Mouse (Mus musculus): ENCODE results near the gene Pcsk7. TPM values are rescaled to one million over a fixed set of nuclear protein-coding genes. Genes with fewer than 3 reads are reported as not detected.

Pcsk7 gene
- polyA plus RNA-seq, 1 experiment from 2014 or later, result 19.7 TPM

DNA sequence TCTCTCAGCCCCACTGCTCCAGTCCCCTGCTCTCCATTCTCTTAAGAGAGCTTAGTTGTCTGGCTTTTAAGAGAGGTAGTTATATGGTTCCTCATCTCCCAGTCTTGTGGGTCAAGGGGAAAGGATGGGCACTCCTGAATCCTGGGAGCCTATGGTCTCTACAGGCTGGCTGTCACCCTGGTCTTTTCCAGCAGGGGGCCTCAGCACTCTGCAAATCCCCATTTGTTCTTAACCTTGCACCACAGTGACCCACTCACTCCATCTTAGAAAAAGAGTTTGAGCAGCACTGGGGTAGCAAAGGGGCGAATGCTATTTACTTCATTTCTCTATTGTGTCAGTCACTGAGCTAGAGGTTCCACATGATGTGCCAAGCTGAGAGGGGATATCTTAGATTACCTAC is 5.4 kb downstream of the Pcsk7 start:
- no peak overlapping the region for H3K4me3 ChIP-seq
- H3K9ac ChIP-seq, result no peak overlapping the region
- 53% methylated on average over 1 of the region's 1 CpGs for WGBS
- no peak overlapping the region for H3K27ac ChIP-seq (ENCODE audit: poor library complexity, severe bottlenecking)
- H3K4me1 ChIP-seq (replicated peaks), result peaks cover 10% of the 10 kb centered on the region
- H3K9me3 ChIP-seq (replicated peaks), result no peaks in the 10 kb centered on the region
- H3K27me3 ChIP-seq (replicated peaks), result no peaks in the 10 kb centered on the region
- no peak for ATAC-seq (ENCODE audit: insufficient number of reproducible peaks, low FRiP score)
- H3K4me2 ChIP-seq, result no peak overlapping the region
- H3K36me3 ChIP-seq, result peaks cover 79% of the 10 kb centered on the region

DNA sequence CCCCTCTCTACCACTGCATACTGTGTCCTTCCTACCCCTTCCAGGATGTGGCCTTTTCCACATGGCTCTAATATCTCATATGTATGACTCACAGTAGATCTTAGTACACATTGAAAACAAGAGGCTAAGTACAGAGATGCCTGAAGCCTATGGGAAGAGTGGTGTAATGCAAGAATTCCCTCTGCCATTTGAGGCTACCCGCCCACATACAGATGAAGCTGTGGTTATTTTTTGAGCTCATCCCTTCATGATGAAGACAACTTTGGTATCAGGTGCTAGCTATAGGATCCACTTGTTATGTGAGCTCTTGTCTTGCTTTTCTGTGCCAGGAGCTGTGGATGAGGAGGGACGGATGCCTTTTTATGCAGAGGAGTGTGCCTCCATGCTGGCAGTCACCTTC is 9.4 kb downstream of the Pcsk7 start:
- Histone ChIP-seq H3K9me3 (replicated peaks) (no peaks in the 10 kb centered on the region), H3K27ac (ENCODE audit: poor library complexity, severe bottlenecking) (no peak overlapping the region), H3K36me3 (peaks cover 97% of the 10 kb centered on the region), H3K4me3 (no peak overlapping the region), H3K4me1 (replicated peaks) (no peaks in the 10 kb centered on the region), H3K27me3 (replicated peaks) (no peaks in the 10 kb centered on the region), H3K9ac (no peak overlapping the region), H3K4me2 (no peak overlapping the region)
- 85% methylated on average over 2 of the region's 2 CpGs for WGBS
- no peak for ATAC-seq (ENCODE audit: insufficient number of reproducible peaks, low FRiP score)

DNA sequence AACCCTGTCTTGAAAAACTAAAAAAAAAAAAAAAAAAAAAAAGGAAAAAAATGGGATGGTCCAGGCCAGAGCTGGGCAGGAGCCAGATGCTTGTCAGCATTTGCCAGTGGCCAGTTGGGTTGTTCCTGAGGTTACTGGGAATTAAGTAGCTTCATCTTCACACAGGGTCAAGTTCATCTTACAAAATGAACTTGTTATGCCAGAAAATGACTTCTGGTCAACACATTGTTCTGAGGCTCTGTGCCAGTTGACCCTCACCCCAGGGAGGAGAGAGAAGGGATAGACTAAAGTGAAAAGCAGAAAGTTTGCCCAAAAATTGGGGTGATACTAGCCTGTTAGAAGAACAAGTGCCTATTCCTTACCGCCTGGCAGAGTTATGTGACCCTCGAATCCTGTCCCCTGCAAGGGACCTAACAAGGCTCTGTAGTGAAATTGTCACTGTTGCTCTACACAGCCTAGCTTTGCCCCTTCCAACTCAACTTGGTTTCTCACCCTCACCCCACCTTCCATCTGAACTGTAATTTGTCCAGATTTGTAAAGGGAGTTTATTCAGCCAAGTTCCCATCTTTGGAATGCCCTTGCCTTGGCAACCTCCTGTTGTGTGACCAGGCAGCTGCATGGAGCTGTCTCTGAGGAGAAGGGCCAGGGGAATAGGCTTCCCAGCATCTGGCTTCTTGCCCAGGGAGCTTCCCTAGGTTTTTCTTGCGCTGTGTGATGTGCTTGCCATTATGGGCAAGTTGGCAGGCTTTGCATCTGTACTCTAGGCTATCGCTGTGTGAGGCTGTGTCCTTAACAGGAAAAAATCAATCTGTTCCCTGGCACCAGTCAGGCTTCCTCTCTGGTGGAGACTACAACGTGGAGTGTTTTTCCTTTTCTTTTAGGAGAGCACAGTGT is 11.0 kb downstream of the Pcsk7 start:
- Histone ChIP-seq H3K4me1 (replicated peaks) (no peaks in the 10 kb centered on the region), H3K27ac (ENCODE audit: poor library complexity, severe bottlenecking) (no peak overlapping the region), H3K4me3 (no peak overlapping the region), H3K27me3 (replicated peaks) (no peaks in the 10 kb centered on the region), H3K9ac (no peak overlapping the region), H3K36me3 (peaks cover 95% of the 10 kb centered on the region), H3K9me3 (replicated peaks) (no peaks in the 10 kb centered on the region), H3K4me2 (no peak overlapping the region)
- 86% methylated on average over 5 of the region's 5 CpGs for WGBS
- no peak for ATAC-seq (ENCODE audit: insufficient number of reproducible peaks, low FRiP score)

DNA sequence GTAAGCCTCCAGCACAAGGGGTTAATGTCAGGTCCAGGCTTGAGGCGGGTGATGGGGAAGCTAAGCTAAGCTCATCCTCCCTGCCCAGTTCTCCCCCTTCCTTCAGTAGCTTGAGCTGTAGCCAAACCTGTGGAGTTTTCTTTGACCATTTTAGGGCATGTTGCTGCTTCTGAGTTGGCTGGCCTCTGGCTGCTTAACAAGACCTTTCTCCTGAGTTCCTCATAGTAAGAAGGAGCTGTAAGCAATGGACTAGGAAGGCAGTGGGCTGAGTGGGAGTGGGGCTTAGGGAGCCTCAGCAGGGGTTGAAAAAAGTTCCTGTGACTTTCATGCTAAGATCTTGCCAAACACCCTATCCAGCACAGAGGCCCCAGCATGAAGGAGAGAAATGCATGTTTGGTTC is 13.6 kb downstream of the Pcsk7 start:
- no peak overlapping the region for H3K4me3 ChIP-seq
- no peaks in the 10 kb centered on the region for H3K9me3 ChIP-seq (replicated peaks)
- no peak for ATAC-seq (ENCODE audit: insufficient number of reproducible peaks, low FRiP score)
- WGBS, result 53% methylated on average over 1 of the region's 1 CpGs
- H3K27me3 ChIP-seq (replicated peaks), result no peaks in the 10 kb centered on the region
- H3K9ac ChIP-seq, result no peak overlapping the region
- H3K4me2 ChIP-seq, result no peak overlapping the region
- H3K4me1 ChIP-seq (replicated peaks), result no peaks in the 10 kb centered on the region
- no peak overlapping the region for H3K27ac ChIP-seq (ENCODE audit: poor library complexity, severe bottlenecking)
- H3K36me3 ChIP-seq, result peaks cover 86% of the 10 kb centered on the region

DNA sequence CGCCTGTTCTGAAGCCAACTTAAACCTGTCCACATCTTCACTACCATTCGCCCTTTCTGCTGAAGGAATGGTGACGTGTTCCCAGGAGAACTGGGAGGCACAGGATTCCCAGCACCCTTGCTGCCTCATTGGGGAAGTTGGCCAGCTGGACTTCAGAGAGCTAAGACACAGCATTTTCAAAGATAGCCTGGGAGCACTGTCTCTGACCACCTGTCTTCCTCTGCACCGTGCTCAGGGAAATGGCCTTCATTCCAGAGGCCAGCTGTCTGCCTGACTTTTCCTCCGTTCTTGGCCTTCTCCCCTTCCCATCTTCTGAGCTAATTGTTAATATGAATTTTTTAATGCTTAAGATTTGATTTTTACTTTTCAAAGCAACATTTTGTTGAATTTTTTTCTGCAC is 23.0 kb downstream of the Pcsk7 start:
- Histone ChIP-seq H3K9me3 (replicated peaks) (no peaks in the 10 kb centered on the region), H3K9ac (no peak overlapping the region), H3K4me3 (no peak overlapping the region), H3K27ac (ENCODE audit: poor library complexity, severe bottlenecking) (no peak overlapping the region), H3K27me3 (replicated peaks) (no peaks in the 10 kb centered on the region), H3K36me3 (peaks cover 64% of the 10 kb centered on the region), H3K4me1 (replicated peaks) (peaks cover 20% of the 10 kb centered on the region), H3K4me2 (no peak overlapping the region)
- 85% methylated on average over 5 of the region's 5 CpGs for WGBS
- no peak for ATAC-seq (ENCODE audit: insufficient number of reproducible peaks, low FRiP score)

DNA sequence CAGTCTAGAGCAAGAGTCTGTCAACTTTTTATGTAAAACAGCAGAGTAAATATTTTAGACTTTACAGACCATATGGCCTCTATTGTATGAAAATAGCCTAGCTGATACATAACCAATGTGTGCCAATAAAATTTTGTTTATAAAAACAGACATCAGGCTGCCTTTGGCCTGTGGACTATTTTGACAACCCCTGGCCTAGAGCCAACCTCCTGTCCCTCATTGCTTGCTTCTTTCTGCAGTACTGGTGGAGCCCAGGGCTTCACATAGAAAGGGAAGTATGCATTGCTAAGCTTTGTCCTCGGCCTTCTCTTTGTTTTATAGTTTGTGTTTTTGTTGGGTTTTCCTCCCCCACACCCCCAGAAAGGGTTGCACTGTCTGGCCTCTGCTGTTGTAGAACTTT is 25.7 kb downstream of the Pcsk7 start:
- H3K4me3 ChIP-seq, result no peak overlapping the region
- WGBS, result 39% methylated on average over 1 of the region's 1 CpGs
- H3K36me3 ChIP-seq, result peaks cover 48% of the 10 kb centered on the region
- H3K9me3 ChIP-seq (replicated peaks), result no peaks in the 10 kb centered on the region
- H3K9ac ChIP-seq, result 0 out of 2 replicates have a peak overlapping the region, but pooled peaks have one; percentile 13
- 0 out of 2 replicates have a peak overlapping the region, but pooled peaks have one; percentile 9 for H3K27ac ChIP-seq (ENCODE audit: poor library complexity, severe bottlenecking)
- no peak for ATAC-seq (ENCODE audit: insufficient number of reproducible peaks, low FRiP score)
- 0 out of 2 replicates have a peak overlapping the region, but pooled peaks have one; percentile 71 for H3K4me2 ChIP-seq
- H3K27me3 ChIP-seq (replicated peaks), result no peaks in the 10 kb centered on the region
- peaks cover 41% of the 10 kb centered on the region for H3K4me1 ChIP-seq (replicated peaks)

DNA sequence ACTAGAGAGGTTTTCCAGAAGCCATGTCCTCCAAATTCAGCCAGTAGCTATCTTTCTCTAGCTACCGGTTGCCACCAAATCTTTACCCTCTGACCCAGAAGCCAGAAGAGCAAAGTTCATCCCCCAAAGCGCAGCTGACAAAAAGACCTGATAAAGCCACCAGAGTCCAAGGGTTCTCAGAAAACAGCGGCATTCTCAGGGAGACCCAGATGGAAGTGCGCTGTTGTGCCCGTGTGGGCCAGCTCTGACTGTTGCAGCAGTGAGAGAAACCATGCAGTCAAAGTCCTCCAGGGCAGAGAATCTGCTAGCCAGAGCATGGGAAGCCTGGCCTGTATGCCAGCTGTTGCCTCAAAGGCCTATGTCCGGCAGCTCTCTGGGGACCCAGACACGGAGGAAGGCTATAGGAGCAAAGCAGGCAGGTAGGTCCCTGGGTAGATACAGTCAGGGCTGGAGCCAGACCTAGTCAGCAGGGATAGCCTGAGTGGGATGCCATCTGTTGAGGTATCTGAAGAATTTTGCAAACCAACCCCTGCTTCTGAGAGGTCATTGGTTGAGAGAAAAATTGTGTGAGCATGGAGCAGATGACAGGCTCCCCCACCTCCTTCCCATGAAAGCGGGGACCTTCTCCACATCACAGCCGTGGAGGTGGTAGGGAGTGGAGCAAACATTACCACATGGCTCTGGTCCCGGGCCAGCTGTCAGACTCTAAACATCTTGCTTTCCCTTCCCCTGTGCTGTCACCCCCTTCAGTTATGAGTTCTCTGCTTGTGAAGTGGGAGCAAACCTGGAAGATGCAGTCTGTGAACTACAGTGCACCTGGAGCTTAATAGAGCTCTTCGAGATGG is 26.5 kb downstream of the Pcsk7 start:
- 55% methylated on average over 11 of the region's 11 CpGs for WGBS
- Histone ChIP-seq H3K4me3 (peak overlapping the region; percentile 25; the same call in 1 of the 2 replicates), H3K36me3 (peaks cover 41% of the 10 kb centered on the region), H3K27me3 (replicated peaks) (no peaks in the 10 kb centered on the region), H3K4me1 (replicated peaks) (peaks cover 41% of the 10 kb centered on the region), H3K9me3 (replicated peaks) (no peaks in the 10 kb centered on the region), H3K9ac (peak overlapping the region; percentile 13; the same call in 1 of the 2 replicates), H3K27ac (ENCODE audit: poor library complexity, severe bottlenecking) (0 out of 2 replicates have a peak overlapping the region, but pooled peaks have one; percentile 4), H3K4me2 (peak overlapping the region; percentile 71)
- no peak for ATAC-seq (ENCODE audit: insufficient number of reproducible peaks, low FRiP score)

DNA sequence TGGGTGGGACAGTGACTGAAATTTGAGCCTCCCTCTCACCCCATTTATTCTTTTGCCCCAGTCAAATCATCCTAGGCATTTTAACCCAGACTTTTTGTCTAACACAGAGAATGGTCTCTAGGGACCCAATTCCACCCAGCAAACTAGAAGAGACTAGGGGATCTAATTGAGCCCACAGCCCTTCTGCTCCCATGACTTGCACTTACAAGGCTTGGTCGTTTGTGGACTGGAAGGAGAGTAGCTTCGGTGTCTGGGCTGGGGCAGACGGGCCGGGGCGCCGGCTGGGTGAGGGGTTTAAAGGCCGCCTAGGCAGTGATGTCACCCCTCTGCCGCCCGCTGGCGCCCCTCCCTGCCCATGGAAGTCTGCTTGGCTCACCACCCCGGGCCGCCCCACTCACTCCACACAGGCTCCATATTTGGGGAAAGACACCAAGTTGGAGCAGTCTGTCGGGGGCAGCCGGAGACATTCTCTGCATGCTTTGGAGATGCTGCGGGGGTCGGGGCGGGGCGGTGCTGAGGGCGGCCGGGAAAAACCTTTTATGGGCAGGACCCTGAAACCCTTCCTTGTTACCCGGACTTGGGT is 29.4 kb downstream of the Pcsk7 start, which contains the start of gene Tagln:
Gene Tagln (minus strand): TSS at position 431 of the 583 bp plus-strand sequence.
- peak; percentile 64 for ATAC-seq (ENCODE audit: insufficient number of reproducible peaks, low FRiP score)
- Histone ChIP-seq H3K27ac (ENCODE audit: poor library complexity, severe bottlenecking) (peak within 1 kb of the TSS; percentile 76), H3K4me2 (peak within 1 kb of the TSS; percentile 71), H3K4me1 (replicated peaks) (peaks cover 41% of the 10 kb centered on the region), H3K36me3 (peaks cover 36% of the 10 kb centered on the region), H3K9ac (peak within 1 kb of the TSS; percentile 66), H3K9me3 (replicated peaks) (no peaks in the 10 kb centered on the region), H3K27me3 (replicated peaks) (no peaks in the 10 kb centered on the region), H3K4me3 (peak within 1 kb of the TSS; percentile 46)
- WGBS, result 3% methylated on average over 21 of the region's 21 CpGs

DNA sequence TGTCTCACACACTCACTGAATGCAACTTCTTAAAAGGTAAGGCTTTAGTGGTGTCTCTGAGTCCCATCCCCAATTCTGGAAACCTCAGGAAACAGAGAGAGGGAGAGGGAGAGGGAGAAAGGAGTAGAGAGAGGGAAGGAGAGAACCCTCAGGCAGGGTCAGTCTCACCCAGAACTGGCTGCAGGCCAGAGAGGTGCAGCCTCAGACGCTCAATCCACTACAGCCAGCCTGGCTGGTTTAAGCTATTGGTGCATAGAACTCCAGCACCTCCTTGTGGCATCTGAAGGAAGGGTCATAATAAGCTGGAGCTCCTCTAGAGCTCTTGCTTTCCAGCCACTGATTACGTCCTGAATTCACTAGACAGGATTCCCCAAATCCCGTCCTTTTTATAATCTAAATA is 30.6 kb downstream of the Pcsk7 start:
- Histone ChIP-seq H3K27me3 (replicated peaks) (no peaks in the 10 kb centered on the region), H3K4me3 (no peak overlapping the region), H3K27ac (ENCODE audit: poor library complexity, severe bottlenecking) (peak overlapping the region; percentile 76; the same call in 1 of the 2 replicates), H3K4me1 (replicated peaks) (peaks cover 41% of the 10 kb centered on the region), H3K4me2 (no peak overlapping the region), H3K9me3 (replicated peaks) (no peaks in the 10 kb centered on the region), H3K9ac (no peak overlapping the region), H3K36me3 (peaks cover 37% of the 10 kb centered on the region)
- peak; percentile 49 for ATAC-seq (ENCODE audit: insufficient number of reproducible peaks, low FRiP score)
- WGBS, result 15% methylated on average over 3 of the region's 3 CpGs

DNA sequence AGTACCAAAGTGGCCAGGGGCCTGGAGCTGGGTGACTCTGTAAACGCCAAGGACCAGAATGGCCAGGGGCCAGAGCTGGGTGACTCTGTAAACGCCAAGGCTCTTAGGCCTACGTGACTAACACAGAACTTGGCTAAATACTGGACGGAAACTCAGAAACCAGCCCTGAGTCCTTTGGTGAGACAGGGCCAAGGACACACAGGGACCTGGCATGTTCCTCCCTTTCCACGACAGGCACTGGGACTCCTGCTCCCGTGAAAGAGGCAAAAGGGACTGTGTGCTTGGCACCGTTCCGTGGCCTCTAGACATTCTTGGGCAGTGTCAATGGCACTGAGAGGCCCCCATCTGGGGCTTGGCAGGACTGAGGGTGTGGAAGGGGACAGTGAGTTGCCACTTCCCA is 31.8 kb downstream of the Pcsk7 start:
- Histone ChIP-seq H3K9ac (no peak overlapping the region), H3K4me2 (no peak overlapping the region), H3K36me3 (peaks cover 49% of the 10 kb centered on the region), H3K4me1 (replicated peaks) (peaks cover 29% of the 10 kb centered on the region), H3K27me3 (replicated peaks) (no peaks in the 10 kb centered on the region), H3K4me3 (no peak overlapping the region), H3K9me3 (replicated peaks) (no peaks in the 10 kb centered on the region), H3K27ac (ENCODE audit: poor library complexity, severe bottlenecking) (no peak overlapping the region)
- ATAC-seq (ENCODE audit: insufficient number of reproducible peaks, low FRiP score), result no peak
- WGBS, result 90% methylated on average over 8 of the region's 8 CpGs
